Mouse (Mus musculus): ENCODE measurements around the gene Tent4a. TPM values are rescaled to one million over a fixed set of nuclear protein-coding genes. Genes with fewer than 3 reads are reported as not detected.

Gene Tent4a
- total and polyA plus RNA-seq, 3 experiments, result 3.6 to 8.8 (median 5.7) TPM

DNA sequence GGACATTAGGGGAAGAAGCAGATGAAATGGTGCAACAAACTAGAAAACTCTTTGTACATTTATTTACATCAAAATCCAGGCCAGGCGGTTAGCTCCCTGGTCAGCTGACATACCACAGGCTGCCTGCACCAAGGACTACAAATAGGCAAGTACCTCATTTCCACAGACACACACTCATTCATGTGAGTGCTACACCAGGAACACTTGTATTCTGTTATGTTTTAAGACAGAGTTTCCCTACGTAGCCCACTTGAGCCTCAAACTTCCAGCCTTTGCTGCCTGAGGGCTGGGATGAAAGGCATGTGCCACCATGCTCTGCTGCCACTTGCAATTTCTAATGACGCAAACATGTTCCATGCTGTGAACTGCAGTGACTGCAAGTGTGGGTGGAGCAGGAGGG is 19.3 kb downstream of the Tent4a start:
- no peak for DNase-seq (ENCODE audit: extremely low read depth)
- H3K27ac ChIP-seq (ENCODE audit: insufficient read depth, low read depth), result no peak overlapping the region
- no peak overlapping the region for H3K4me3 ChIP-seq (replicated peaks in 1 of 3; ENCODE audit: low read depth in 2 of 3, low read length in 2 of 3, poor library complexity in 1 of 3)
- in situ Hi-C loops (cut with MboI; ENCODE audit: low pct_ligation_motif_present, low pct_unique_long_range_greater_than_20kb, low sequenced_read_pairs), result no loop called here
- no peaks in the 10 kb centered on the region for H3K9me3 ChIP-seq (replicated peaks; ENCODE audit: low read length)
- H3K9ac ChIP-seq (ENCODE audit: insufficient read depth, low read depth), result no peak overlapping the region
- H3K4me1 ChIP-seq (ENCODE audit: control insufficient read depth in 1 of 2, insufficient read depth in 2 of 2), result peaks cover 0 to 10% of the 10 kb centered on the region in 2 experiments; a peak in 2 of 4 replicates
- no peaks in the 10 kb centered on the region for H3K79me2 ChIP-seq (replicated peaks; ENCODE audit: control insufficient read depth, extremely low read depth, insufficient read depth, poor library complexity, severe bottlenecking)
- no peaks in the 10 kb centered on the region for H3K27me3 ChIP-seq (replicated peaks)
- TF ChIP-seq E2F4 (IDR thresholded peaks at IDR 0.05; ENCODE audit: insufficient replicate concordance, low read depth, low read length), result no peak
- no peak for TF ChIP-seq CHD2 (IDR thresholded peaks at IDR 0.05; ENCODE audit: low read length)
- no peak for TF ChIP-seq TBP (conservative IDR thresholded peaks at IDR 0.05; ENCODE audit: low read depth, low read length)
- no peak for TF ChIP-seq HCFC1 (IDR thresholded peaks at IDR 0.05; ENCODE audit: low read depth, low read length)
- no peak for TF ChIP-seq JUN (IDR thresholded peaks at IDR 0.05; ENCODE audit: insufficient read depth, low read depth, low read length)
- no peak for TF ChIP-seq EP300 (IDR thresholded peaks at IDR 0.05; ENCODE audit: low read length)
- H3K4me2 ChIP-seq (ENCODE audit: insufficient read depth, low read depth, poor library complexity, severe bottlenecking), result no peak overlapping the region
- peaks cover 14 to 66% of the 10 kb centered on the region in 2 experiments for H3K36me3 ChIP-seq (replicated peaks in 1 of 2; ENCODE audit: control insufficient read depth in 1 of 2, insufficient read depth in 1 of 2, low read length in 1 of 2)
- dilution Hi-C loops (cut with MboI; ENCODE audit: extremely low pct_ligation_motif_present, extremely low pct_unique_long_range_greater_than_20kb, low sequenced_read_pairs), result no loop called here

DNA sequence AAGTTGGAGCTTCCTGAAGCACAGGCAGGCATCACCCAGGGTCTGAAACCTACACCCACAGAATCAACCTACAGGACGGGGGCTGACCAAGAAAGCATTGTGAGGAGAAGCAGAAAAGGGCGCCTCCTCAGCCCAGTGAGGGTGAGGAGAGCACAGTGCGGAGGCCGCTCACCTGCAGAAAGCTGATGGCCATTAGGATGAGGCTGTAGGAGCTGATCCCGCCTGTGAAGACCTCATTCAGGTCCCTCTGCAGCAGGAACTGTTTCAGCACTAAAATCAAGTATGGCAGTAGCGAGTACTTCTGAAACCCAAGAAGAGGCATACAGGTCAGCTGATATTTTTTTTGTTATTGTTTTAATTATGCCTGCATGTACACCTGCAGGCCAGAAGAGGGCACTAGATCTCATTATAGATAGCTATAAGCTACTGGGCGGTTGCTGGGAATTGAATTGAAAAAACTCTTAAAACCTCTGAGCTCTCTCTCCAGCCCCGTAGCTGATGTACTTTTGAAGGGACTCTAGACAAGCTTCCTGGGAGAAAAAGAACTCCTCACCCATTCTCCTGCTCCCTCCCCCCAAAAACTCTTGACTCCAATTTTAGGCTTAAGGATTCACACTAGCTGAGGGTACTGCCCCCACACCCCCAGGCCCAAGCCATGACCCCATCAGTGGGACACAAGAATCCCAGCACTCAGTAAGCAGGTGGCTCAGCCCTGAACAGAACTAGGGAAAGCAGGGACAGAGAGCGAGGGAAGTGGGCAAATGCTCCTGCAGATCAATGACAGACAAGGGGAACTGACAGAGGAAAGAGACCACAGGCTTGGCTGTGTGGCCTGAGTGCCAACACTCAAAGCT is 24.8 kb downstream of the Tent4a start:
- H3K36me3 ChIP-seq (replicated peaks in 1 of 2; ENCODE audit: control insufficient read depth in 1 of 2, insufficient read depth in 1 of 2, low read length in 1 of 2), result peaks cover 37 to 78% of the 10 kb centered on the region in 2 experiments
- no peak overlapping the region for H3K27ac ChIP-seq (ENCODE audit: insufficient read depth, low read depth)
- H3K4me2 ChIP-seq (ENCODE audit: insufficient read depth, low read depth, poor library complexity, severe bottlenecking), result no peak overlapping the region
- no peak overlapping the region for H3K4me3 ChIP-seq (replicated peaks in 1 of 3; ENCODE audit: low read depth in 2 of 3, low read length in 2 of 3, poor library complexity in 1 of 3)
- H3K9ac ChIP-seq (ENCODE audit: insufficient read depth, low read depth), result no peak overlapping the region
- H3K4me1 ChIP-seq (ENCODE audit: control insufficient read depth in 1 of 2, insufficient read depth in 2 of 2), result no peaks in the 10 kb centered on the region
- in situ Hi-C loops (cut with MboI; ENCODE audit: low pct_ligation_motif_present, low pct_unique_long_range_greater_than_20kb, low sequenced_read_pairs) (loop anchor here (5.0 kb wide), 1 partner anchor 38 kb away; no protein-coding TSS in a partner anchor), dilution Hi-C loops (cut with MboI; ENCODE audit: extremely low pct_ligation_motif_present, extremely low pct_unique_long_range_greater_than_20kb, low sequenced_read_pairs) (no loop called here)
- no peaks in the 10 kb centered on the region for H3K79me2 ChIP-seq (replicated peaks; ENCODE audit: control insufficient read depth, extremely low read depth, insufficient read depth, poor library complexity, severe bottlenecking)
- DNase-seq (ENCODE audit: extremely low read depth), result peak; percentile 41
- no peaks in the 10 kb centered on the region for H3K9me3 ChIP-seq (replicated peaks; ENCODE audit: low read length)
- no peaks in the 10 kb centered on the region for H3K27me3 ChIP-seq (replicated peaks)
- TF ChIP-seq CHD2 (IDR thresholded peaks at IDR 0.05; ENCODE audit: low read length), result no peak
- TF ChIP-seq POLR2AphosphoS2 (IDR thresholded peaks at IDR 0.05; ENCODE audit: low read depth, low read length), result no peak
- no peak for TF ChIP-seq USF2 (conservative IDR thresholded peaks at IDR 0.05; ENCODE audit: low read depth, low read length)
- TF ChIP-seq ELF1 (IDR thresholded peaks at IDR 0.05; ENCODE audit: low read depth, low read length), result no peak
- TF ChIP-seq NRF1 (IDR thresholded peaks at IDR 0.05; ENCODE audit: low read depth, low read length), result no peak
- no peak for TF ChIP-seq MAZ (IDR thresholded peaks at IDR 0.05; ENCODE audit: low read depth, low read length)
- TF ChIP-seq UBTF (IDR thresholded peaks at IDR 0.05; ENCODE audit: low read depth, low read length), result no peak
- TF ChIP-seq MEF2A (IDR thresholded peaks at IDR 0.05; ENCODE audit: borderline replicate concordance, low read depth, low read length), result no peak
- TF ChIP-seq RAD21 (IDR thresholded peaks at IDR 0.05; ENCODE audit: low read depth, low read length), result peak; percentile 45
- no peak for TF ChIP-seq JUN (IDR thresholded peaks at IDR 0.05; ENCODE audit: insufficient read depth, low read depth, low read length)
- TF ChIP-seq PAX5 (IDR thresholded peaks at IDR 0.05; ENCODE audit: low read length), result no peak
- no peak for TF ChIP-seq POLR2A (IDR thresholded peaks at IDR 0.05; ENCODE audit: low read depth, low read length)
- TF ChIP-seq IRF4 (IDR thresholded peaks at IDR 0.05; ENCODE audit: low read depth, low read length), result no peak
- no peak for TF ChIP-seq MAFK (IDR thresholded peaks at IDR 0.05; ENCODE audit: insufficient replicate concordance, low read length)
- no peak for TF ChIP-seq RCOR1 (conservative IDR thresholded peaks at IDR 0.05; ENCODE audit: low read depth, low read length)
- TF ChIP-seq CHD1 (IDR thresholded peaks at IDR 0.05; ENCODE audit: low read depth, low read length), result no peak
- no peak for TF ChIP-seq TBP (conservative IDR thresholded peaks at IDR 0.05; ENCODE audit: low read depth, low read length)
- peak; percentile 45 to 72 for TF ChIP-seq CTCF (conservative IDR thresholded peaks at IDR 0.05 in 1 of 2, IDR thresholded peaks at IDR 0.05 in 1 of 2; ENCODE audit: low read depth in 2 of 2, low read length in 2 of 2)
- TF ChIP-seq ZMIZ1 (IDR thresholded peaks at IDR 0.05; ENCODE audit: low read depth, low read length), result no peak
- TF ChIP-seq SIN3A (IDR thresholded peaks at IDR 0.05; ENCODE audit: low read length), result no peak
- TF ChIP-seq BHLHE40 (IDR thresholded peaks at IDR 0.05; ENCODE audit: low read depth, low read length), result no peak
- no peak for TF ChIP-seq MAX (IDR thresholded peaks at IDR 0.05; ENCODE audit: low read length)
- TF ChIP-seq SMC3 (IDR thresholded peaks at IDR 0.05; ENCODE audit: low read depth, low read length), result peak; percentile 60
- peak; percentile 73 for TF ChIP-seq ZNF384 (IDR thresholded peaks at IDR 0.05; ENCODE audit: low read depth, low read length)
- TF ChIP-seq MYC (IDR thresholded peaks at IDR 0.05; ENCODE audit: low read depth, low read length), result no peak
- no peak for TF ChIP-seq ETS1 (conservative IDR thresholded peaks at IDR 0.05; ENCODE audit: low read depth, low read length)
- no peak for TF ChIP-seq USF1 (IDR thresholded peaks at IDR 0.05; ENCODE audit: low read depth, low read length)
- TF ChIP-seq JUND (conservative IDR thresholded peaks at IDR 0.05; ENCODE audit: low read depth, low read length), result no peak
- no peak for TF ChIP-seq E2F4 (IDR thresholded peaks at IDR 0.05; ENCODE audit: insufficient replicate concordance, low read depth, low read length)
- TF ChIP-seq NELFE (IDR thresholded peaks at IDR 0.05; ENCODE audit: low read depth, low read length), result no peak

Data from CH12.LX (cell line).